Mouse (Mus musculus) spleen, adult 2 months (tissue): ENCODE measurements around the gene Gpcpd1. TPM values are rescaled to one million over a fixed set of nuclear protein-coding genes. Genes with fewer than 3 reads are reported as not detected.
A peak's percentile ranks its signal among the peaks of the same experiment; 100 is the strongest.
"Not testable (repeated sequence)": the region's sequence is repeated elsewhere in the genome, so short reads cannot be mapped to it uniquely, and the experiment has no call there.

Experiments used
- DNase-seq, 2 experiments: peaks; one replicate each; pipeline versions ENCODE4 v3.0.0 to v3.0.0-alpha.2; 2012 to 2021; ENCODE audit warnings: low spot score in 2 of 2, low read depth in 1 of 2
- H3K27ac ChIP-seq: fragments of 200-500 bp; 2 replicates; pipeline ENCODE4 v1.5.1; 2012; ENCODE audit warnings: low read length, inconsistent platforms; ENCODE audit not compliant: insufficient read depth
- H3K27me3 ChIP-seq: fragments of 200-500 bp; 2 replicates; pipeline ENCODE4 v1.6.1; 2012; ENCODE audit warnings: mild to moderate bottlenecking, moderate library complexity, low read length, inconsistent platforms; ENCODE audit not compliant: control insufficient read depth, insufficient read depth
- H3K36me3 ChIP-seq: fragments of 200-500 bp; 2 replicates; pipeline ENCODE4 v1.6.1; 2012; ENCODE audit warnings: mild to moderate bottlenecking, low read length, inconsistent platforms; ENCODE audit not compliant: control insufficient read depth, insufficient read depth
- H3K4me1 ChIP-seq: fragments of 200-500 bp; 2 replicates; pipeline ENCODE4 v1.6.1; 2011; ENCODE audit warnings: inconsistent platforms; ENCODE audit not compliant: control insufficient read depth, insufficient read depth, insufficient read length
- H3K4me3 ChIP-seq: fragments of 200-500 bp; 2 replicates; pipeline ENCODE4 v1.5.1; 2011; ENCODE audit warnings: mild to moderate bottlenecking, inconsistent platforms; ENCODE audit not compliant: insufficient read depth, insufficient read length; ENCODE audit errors: extremely low read depth
- CTCF ChIP-seq: fragments of 200-500 bp; IDR thresholded peaks from 2 replicates; pipeline ENCODE4 v1.5.1; 2011; ENCODE audit warnings: mild to moderate bottlenecking, inconsistent platforms; ENCODE audit not compliant: insufficient read depth, insufficient read length, insufficient replicate concordance; ENCODE audit errors: extremely low read depth
- POLR2A ChIP-seq: fragments of 200-500 bp; IDR thresholded peaks from 2 replicates; pipeline ENCODE4 v1.6.1; 2011; ENCODE audit warnings: low read depth, low read length, inconsistent platforms
- WGBS: fragments of 180-500 bp; shearing (Covaris S2); methylation state at CpG from one replicate; pipeline ENCODE4 v1.1.7; 2018; 5-methylcytosine and 5-hydroxymethylcytosine counted together
- polyA plus RNA-seq: library from polyadenylated mRNA; depleted of rRNA; stranded (reverse); fragments of >200 nt; gene quantifications from 2 replicates; pipeline ENCODE4 v1.2.3, GENCODE M21; 2012

Gene Gpcpd1
- polyA plus RNA-seq, 1 experiment: 15.7 TPM

DNA sequence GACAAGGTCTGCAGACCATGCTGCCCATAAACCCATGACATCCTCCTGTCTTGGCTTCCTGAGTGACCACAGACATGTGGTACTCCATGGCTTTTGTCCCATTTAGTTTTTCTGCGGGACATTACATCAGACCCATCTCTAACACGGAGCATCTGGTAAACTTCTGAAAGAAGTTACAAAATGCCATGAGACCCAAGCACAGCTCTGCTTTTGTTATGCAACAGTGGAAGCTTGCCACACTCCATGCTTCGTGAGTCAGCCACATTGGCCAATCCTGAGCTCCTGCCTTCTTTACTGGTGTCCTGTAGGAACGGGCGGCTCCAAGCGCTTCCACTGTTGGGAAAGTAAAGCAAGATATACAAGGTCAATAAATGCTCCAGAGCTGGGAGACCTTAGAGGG lies 11.6 kb upstream of the Gpcpd1 start:
- Histone ChIP-seq H3K36me3 (no peaks in the 10 kb centered on the region), H3K27me3 (no peaks in the 10 kb centered on the region), H3K4me3 (no peak overlapping the region), H3K4me1 (peaks cover 23% of the 10 kb centered on the region), H3K27ac (no peak overlapping the region; the same call in 1 of the 2 replicates)
- no peak for DNase-seq
- WGBS: 92% methylated on average over 6 of the region's 6 CpGs
- TF ChIP-seq CTCF (no peak), POLR2A (no peak)

DNA sequence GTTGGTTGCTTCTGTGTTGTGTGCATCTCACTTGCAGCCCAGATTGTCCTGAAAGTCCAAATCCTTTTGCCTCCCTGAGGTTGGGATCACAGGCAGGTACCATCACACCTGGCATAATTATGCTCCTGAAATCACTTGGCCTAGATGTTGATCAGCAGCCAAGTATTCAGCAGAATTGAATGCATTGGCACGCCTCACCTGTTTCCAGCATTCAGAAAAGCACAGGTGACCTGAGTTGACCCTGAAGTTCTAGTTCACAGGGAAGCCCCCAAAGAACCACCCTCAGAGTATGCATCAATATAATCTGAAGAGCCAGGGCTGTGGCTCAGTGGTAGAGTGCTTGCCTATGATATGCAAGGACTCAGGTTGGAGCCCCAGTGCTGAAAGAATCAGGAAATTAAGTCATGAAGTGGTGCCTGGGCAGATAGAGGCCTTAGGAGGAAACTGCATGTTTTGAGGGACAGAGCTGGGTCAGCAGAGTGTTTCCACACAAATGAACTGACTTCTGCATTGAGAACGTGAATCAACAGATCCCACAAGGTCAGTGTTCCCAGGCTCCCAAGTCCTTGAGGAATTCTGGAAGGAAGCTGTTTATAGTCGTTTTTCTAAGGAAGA lies 10.4 kb upstream of the Gpcpd1 start:
- Histone ChIP-seq H3K27ac (peak overlapping the region; percentile 75), H3K4me1 (peaks cover 23% of the 10 kb centered on the region), H3K27me3 (no peaks in the 10 kb centered on the region), H3K36me3 (no peaks in the 10 kb centered on the region), H3K4me3 (no peak overlapping the region)
- 49% methylated on average over 3 of the region's 3 CpGs for WGBS
- DNase-seq: peak in 1 of 2 experiments; percentile 26
- TF ChIP-seq POLR2A (no peak), CTCF (no peak)

DNA sequence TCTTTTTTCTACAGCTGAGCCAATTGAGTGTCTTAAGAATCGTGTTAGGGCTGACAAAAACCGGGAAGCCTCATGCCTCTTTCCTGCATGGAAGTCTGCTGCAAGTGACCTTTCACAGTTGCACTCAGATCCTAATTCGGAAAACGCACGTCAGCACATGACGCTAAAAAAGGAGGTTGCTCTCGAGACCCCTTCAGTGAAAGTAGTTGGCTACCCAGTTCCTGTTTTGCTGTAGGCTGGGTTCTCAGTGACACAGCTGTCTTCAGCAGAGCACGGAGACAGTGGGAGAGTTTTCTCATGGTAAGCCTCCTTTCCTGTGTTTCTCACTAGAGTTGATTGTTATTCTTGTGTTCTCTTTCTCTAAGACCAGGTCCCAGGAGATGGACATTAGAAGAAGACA lies 9.7 kb upstream of the Gpcpd1 start:
- H3K27ac ChIP-seq: peak overlapping the region; percentile 75
- WGBS: 3% methylated on average over 8 of the region's 8 CpGs
- H3K36me3 ChIP-seq: no peaks in the 10 kb centered on the region
- H3K4me3 ChIP-seq: peak overlapping the region; percentile 20; the same call in 1 of the 2 replicates
- TF ChIP-seq POLR2A (no peak; the same call in 1 of the 2 replicates), CTCF (no peak)
- no peaks in the 10 kb centered on the region for H3K27me3 ChIP-seq
- peaks cover 20% of the 10 kb centered on the region for H3K4me1 ChIP-seq
- DNase-seq: peak; percentile 61 to 67

DNA sequence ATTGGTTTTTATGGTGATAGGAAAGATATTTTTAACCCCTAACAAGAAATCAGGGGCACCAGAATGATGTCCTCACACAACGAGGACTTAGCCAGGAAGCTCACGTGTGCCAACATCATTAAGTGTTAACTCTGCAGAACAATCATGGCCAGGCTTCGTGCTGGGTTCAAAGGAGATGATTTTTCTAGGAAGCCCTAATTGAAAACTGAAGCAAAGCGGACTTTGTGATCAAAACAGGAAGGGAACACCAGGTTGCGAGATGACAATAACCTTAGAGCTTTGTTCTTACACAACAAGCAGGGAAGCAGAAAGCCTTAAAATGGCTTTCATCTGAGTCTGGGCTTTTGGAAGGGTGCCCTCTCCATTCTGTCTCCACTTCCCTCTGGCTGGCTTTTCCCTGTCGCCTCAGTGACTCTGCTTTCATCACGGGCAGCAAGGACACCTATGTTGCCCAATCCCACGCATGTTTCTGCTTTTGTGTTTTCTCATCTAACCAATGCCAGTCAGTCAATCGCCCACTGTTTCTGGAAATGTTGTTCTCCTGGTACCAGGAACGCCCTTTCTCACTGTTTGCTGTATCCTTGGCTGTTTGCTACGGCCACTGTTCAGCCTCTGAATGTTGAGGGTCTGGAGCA lies 8.2 kb upstream of the Gpcpd1 start:
- no peaks in the 10 kb centered on the region for H3K36me3 ChIP-seq
- no peak for DNase-seq
- TF ChIP-seq POLR2A (no peak), CTCF (no peak)
- H3K27me3 ChIP-seq: no peaks in the 10 kb centered on the region
- H3K4me1 ChIP-seq: peaks cover 16% of the 10 kb centered on the region
- no peak overlapping the region for H3K27ac ChIP-seq
- no peak overlapping the region for H3K4me3 ChIP-seq
- 84% methylated on average over 11 of the region's 11 CpGs for WGBS

DNA sequence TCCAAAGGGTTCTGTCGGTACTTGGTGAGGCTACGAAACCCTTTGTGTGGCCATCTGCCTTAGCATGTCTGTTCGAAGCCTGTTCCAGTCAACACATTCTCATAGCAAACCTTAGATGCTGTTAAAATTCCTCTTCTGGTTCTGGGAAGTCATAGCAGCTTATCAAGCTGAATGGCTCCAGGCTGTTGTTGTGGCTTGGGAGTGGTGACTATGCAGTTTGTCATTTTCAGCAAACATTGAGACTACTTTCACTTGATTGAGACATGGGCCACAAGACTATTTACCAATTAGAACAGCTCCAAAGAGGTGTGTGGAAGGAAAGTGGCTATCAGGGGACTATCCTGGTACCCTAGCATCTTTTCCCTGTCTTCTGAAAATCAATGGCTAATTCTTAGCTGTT lies 4.6 kb upstream of the Gpcpd1 start:
- TF ChIP-seq CTCF: no peak
- TF ChIP-seq POLR2A: no peak
- WGBS: 68% methylated on average over 3 of the region's 3 CpGs
- Histone ChIP-seq H3K27ac (no peak overlapping the region), H3K36me3 (no peaks in the 10 kb centered on the region), H3K4me1 (peaks cover 1% of the 10 kb centered on the region), H3K27me3 (no peaks in the 10 kb centered on the region), H3K4me3 (no peak overlapping the region)
- DNase-seq: no peak

DNA sequence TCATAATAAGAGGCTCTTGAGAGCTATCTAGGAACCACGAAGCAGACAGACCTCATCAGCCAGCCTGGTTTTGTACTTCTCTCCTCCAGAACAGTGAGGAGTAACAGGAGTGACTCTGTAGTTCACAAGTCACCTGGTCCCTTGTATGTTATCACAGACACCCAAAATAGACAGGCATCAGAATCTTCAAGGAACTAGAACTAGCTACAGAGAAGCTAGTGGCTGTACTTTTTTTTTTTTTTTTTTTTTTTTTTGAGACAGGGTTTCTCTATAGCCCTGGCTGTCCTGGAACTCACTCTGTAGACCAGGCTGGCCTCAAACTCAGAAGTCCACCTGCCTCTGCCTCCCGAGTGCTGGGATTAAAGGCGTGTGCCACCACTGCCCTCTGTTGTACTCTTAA lies 4.0 kb upstream of the Gpcpd1 start:
- not testable (repeated sequence) for DNase-seq, H3K4me3 ChIP-seq, H3K4me1 ChIP-seq, H3K27ac ChIP-seq, H3K27me3 ChIP-seq, H3K36me3 ChIP-seq
- WGBS: 81% methylated on average over 3 of the region's 3 CpGs

DNA sequence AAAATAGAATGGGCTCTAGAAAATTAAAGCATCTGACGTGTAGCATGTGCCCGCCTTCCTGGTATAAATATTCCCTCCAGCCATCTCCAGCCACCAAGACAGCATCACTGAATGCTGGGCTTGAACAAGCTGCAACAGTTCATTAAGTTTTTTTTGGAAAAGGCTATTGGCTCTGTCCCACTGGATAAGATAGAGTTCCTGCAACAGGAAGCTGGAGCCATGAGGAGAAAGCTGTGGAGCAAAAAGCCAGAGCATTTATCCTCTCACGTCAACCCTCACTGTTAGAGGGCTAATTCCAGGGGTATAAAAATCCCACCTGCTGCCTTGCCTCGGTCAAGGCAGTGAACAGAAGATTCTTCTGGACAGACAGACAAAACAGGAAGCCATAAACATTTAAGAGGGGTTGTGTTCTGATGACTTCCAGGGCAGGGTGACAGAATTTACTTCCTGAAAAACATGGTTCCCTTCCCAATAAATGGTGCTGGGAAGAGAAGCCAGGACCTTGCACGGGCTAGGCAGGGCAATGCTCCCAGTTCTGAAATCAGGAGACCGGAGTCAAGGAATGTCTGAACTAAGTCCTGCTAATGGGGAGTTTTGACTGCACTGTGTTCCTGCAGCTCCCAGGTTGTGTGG lies 2.5 kb upstream of the Gpcpd1 start:
- Histone ChIP-seq H3K36me3 (no peaks in the 10 kb centered on the region), H3K27me3 (no peaks in the 10 kb centered on the region), H3K4me1 (no peaks in the 10 kb centered on the region), H3K27ac (no peak overlapping the region), H3K4me3 (no peak overlapping the region)
- WGBS: 80% methylated on average over 6 of the region's 6 CpGs
- no peak for DNase-seq
- TF ChIP-seq POLR2A (no peak), CTCF (no peak)
